Mouse (Mus musculus) spleen, postnatal 10 days (tissue): ENCODE measurements around the gene Mapre1.
A peak's percentile ranks its signal among the peaks of the same experiment; 100 is the strongest.
"Not testable (repeated sequence)": the region's sequence is repeated elsewhere in the genome, so short reads cannot be mapped to it uniquely, and the experiment has no call there.

Source experiments
- DNase-seq, 2 experiments: peaks; one replicate each; pipeline ENCODE4 v3.0.0; 2021 to 2022; ENCODE audit warnings: low spot score in 2 of 2

Gene Mapre1

GRCm38 (mm10) chr2:153740500-153741436 is at the start of gene Mapre1:
Gene Mapre1 (plus strand): TSS chr2:153741274.
- DNase-seq: peak; percentile 99 to 100

GRCm38 (mm10) chr2:153693413-153693812 is 47.7 kb upstream of the Mapre1 start:
- not testable (repeated sequence) for DNase-seq

GRCm38 (mm10) chr2:153694462-153695085 is 46.5 kb upstream of the Mapre1 start:
- peak; percentile 65 to 87 for DNase-seq

GRCm38 (mm10) chr2:153696352-153696751 is 44.7 kb upstream of the Mapre1 start, which contains the start of gene Dnmt3c:
Gene Dnmt3c (plus strand): TSS chr2:153696652.
- DNase-seq: no peak

GRCm38 (mm10) chr2:153703389-153703788 is 37.7 kb upstream of the Mapre1 start:
- no peak for DNase-seq

GRCm38 (mm10) chr2:153710701-153711330 is 30.3 kb upstream of the Mapre1 start:
- peak in 1 of 2 experiments; percentile 47 for DNase-seq

- DNase-seq: no peak
These were observed 28.4 kb upstream of the Mapre1 start for GRCm38 (mm10) chr2:153712646-153713091.

GRCm38 (mm10) chr2:153713227-153713626 is 27.8 kb upstream of the Mapre1 start:
- DNase-seq: peak in 1 of 2 experiments; percentile 21

- DNase-seq: not testable (repeated sequence)
These were observed 23.2 kb upstream of the Mapre1 start for GRCm38 (mm10) chr2:153717861-153718260.

GRCm38 (mm10) chr2:153723098-153723497 is 18.0 kb upstream of the Mapre1 start:
- DNase-seq: no peak

GRCm38 (mm10) chr2:153724424-153724823 is 16.6 kb upstream of the Mapre1 start:
- no peak for DNase-seq

GRCm38 (mm10) chr2:153724871-153725270 is 16.2 kb upstream of the Mapre1 start:
- no peak for DNase-seq

- DNase-seq: no peak
These were observed 15.8 kb upstream of the Mapre1 start for GRCm38 (mm10) chr2:153725291-153725690.

GRCm38 (mm10) chr2:153734033-153734432 is 7.0 kb upstream of the Mapre1 start:
- DNase-seq: no peak

GRCm38 (mm10) chr2:153741437-153742065 is 477 bp downstream of the Mapre1 start:
- no peak for DNase-seq

GRCm38 (mm10) chr2:153747994-153748393 is 6.9 kb downstream of the Mapre1 start:
- DNase-seq: no peak

- DNase-seq: no peak
These were observed 9.3 kb downstream of the Mapre1 start for GRCm38 (mm10) chr2:153750363-153750762.

- no peak for DNase-seq
These were observed 21.0 kb downstream of the Mapre1 start for GRCm38 (mm10) chr2:153762121-153762520.

GRCm38 (mm10) chr2:153767484-153767883 is 26.4 kb downstream of the Mapre1 start:
- DNase-seq: no peak

GRCm38 (mm10) chr2:153768881-153769280 is 27.8 kb downstream of the Mapre1 start:
- no peak for DNase-seq

- no peak for DNase-seq
These were observed 31.9 kb downstream of the Mapre1 start for GRCm38 (mm10) chr2:153772950-153773349.

GRCm38 (mm10) chr2:153775472-153775871 is 34.4 kb downstream of the Mapre1 start:
- DNase-seq: no peak
